Mouse (Mus musculus) hindbrain, postnatal 0 days (tissue): Measurements from ENCODE around the gene Dppa3. TPM values are rescaled to one million over a fixed set of nuclear protein-coding genes. Genes with fewer than 3 reads are reported as not detected.
A peak's percentile ranks its signal among the peaks of the same experiment; 100 is the strongest.

Source experiments
- ATAC-seq: fragments of 200-750 bp; cut with Nextera tagmentation; 2 replicates; pipeline ENCODE4 v1.8.0; 2017; ENCODE audit warnings: mild to moderate bottlenecking, moderate TSS enrichment, moderate library complexity
- DNase-seq: peaks from one replicate; pipeline ENCODE4 v3.0.0-alpha.2; 2015; ENCODE audit warnings: low spot score
- H3K27ac ChIP-seq: fragments of 300-500 bp; sonication (generic); 2 replicates; pipeline ENCODE4 v1.5.1; 2014; ENCODE audit warnings: mild to moderate bottlenecking
- H3K27me3 ChIP-seq: fragments of 300-500 bp; sonication (generic); 2 replicates; pipeline ENCODE4 v1.6.1; 2014; ENCODE audit warnings: low read length, mixed read lengths; ENCODE audit not compliant: insufficient read depth
- H3K36me3 ChIP-seq: fragments of 300-500 bp; sonication (generic); 2 replicates; pipeline ENCODE4 v1.6.1; 2014; ENCODE audit warnings: low read length, mixed read lengths; ENCODE audit not compliant: insufficient read depth
- H3K4me1 ChIP-seq: fragments of 300-500 bp; sonication (generic); 2 replicates; pipeline ENCODE4 v1.6.1; 2014; ENCODE audit warnings: antibody characterized with exemption, low read length, mixed read lengths; ENCODE audit not compliant: insufficient read depth
- H3K4me2 ChIP-seq: fragments of 300-500 bp; sonication (generic); 2 replicates; pipeline ENCODE4 v1.6.1; 2014; ENCODE audit warnings: low read depth, mild to moderate bottlenecking, low read length, moderate library complexity, mixed read lengths
- H3K4me3 ChIP-seq: fragments of 300-500 bp; sonication (generic); 2 replicates; pipeline ENCODE4 v1.5.1; 2014; ENCODE audit warnings: low read length
- H3K9ac ChIP-seq: fragments of 300-500 bp; sonication (generic); replicated peaks from 2 replicates; pipeline ENCODE4 v1.6.1; 2014; ENCODE audit warnings: mild to moderate bottlenecking, low read length, moderate library complexity, mixed read lengths
- H3K9me3 ChIP-seq: fragments of 300-500 bp; sonication (generic); 2 replicates; pipeline ENCODE4 v1.6.1; 2016; ENCODE audit warnings: low read length, mixed read lengths
- CTCF ChIP-seq: IDR thresholded peaks from 2 replicates; pipeline ENCODE4 v1.5.1; 2016; ENCODE audit warnings: antibody characterized with exemption, control low read depth, low read depth
- WGBS: fragments of 180-500 bp; shearing (Covaris S2); extraction: QIAGEN DNeasy Blood & Tissue Kit; methylation state at CpG from one replicate; pipeline ENCODE4 v1.1.7; 2014; 5-methylcytosine and 5-hydroxymethylcytosine counted together
- polyA plus RNA-seq: library from polyadenylated mRNA; unstranded; fragments of >200 nt; fragmentation: Nextera tagmentation; extraction: Ambion mirVana; gene quantifications from 2 replicates; pipeline ENCODE4 v1.2.1, GENCODE M21; 2015
- total RNA-seq: library from RNA; depleted of rRNA; stranded (reverse); fragments of >200 nt; gene quantifications from 2 replicates; pipeline ENCODE4 v1.2.3, GENCODE M21; 2014

The Dppa3 gene
- total and polyA plus RNA-seq, 2 experiments from 2014 or later = not detected

- ATAC-seq (peak; percentile 74), DNase-seq (peak; percentile 72)
- Histone ChIP-seq H3K9me3 (no peaks in the 10 kb centered on the region), H3K36me3 (no peaks in the 10 kb centered on the region), H3K27me3 (no peaks in the 10 kb centered on the region), H3K4me3 (peak within 1 kb of the TSS; percentile 45), H3K4me2 (peak within 1 kb of the TSS; percentile 71), H3K9ac (peak within 1 kb of the TSS; percentile 45; the same call in 1 of the 2 replicates), H3K27ac (peak within 1 kb of the TSS; percentile 32; the same call in 1 of the 2 replicates), H3K4me1 (no peaks in the 10 kb centered on the region)
- WGBS = 8% methylated on average over 22 of the region's 22 CpGs
- no peak for TF ChIP-seq CTCF
Measured at GRCm38 (mm10) chr6:122602242-122602991, 23.8 kb upstream of the Dppa3 start, which contains the start of gene Apobec1. Gene Apobec1 (minus strand): TSS chr6:122602444.

DNA sequence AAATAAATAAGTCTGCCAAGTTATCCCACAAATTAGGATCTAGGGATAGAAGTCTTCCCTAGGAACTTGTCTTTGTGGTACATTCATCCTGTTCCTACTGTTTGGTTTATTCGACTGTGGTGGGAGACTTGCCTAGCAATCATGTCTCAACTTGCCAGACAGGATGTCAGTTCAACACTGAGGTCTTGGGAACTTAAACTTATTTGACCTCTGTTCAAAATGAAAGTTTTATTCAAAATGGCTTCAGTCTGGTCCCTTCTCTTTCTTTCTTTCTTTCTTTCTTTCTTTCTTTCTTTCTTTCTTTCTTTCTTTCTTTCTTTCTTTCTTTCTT is 23.3 kb upstream of the Dppa3 start:
- H3K27ac ChIP-seq = no peak overlapping the region; the same call in 1 of the 2 replicates
- no peaks in the 10 kb centered on the region for H3K27me3 ChIP-seq
- ATAC-seq (no peak), DNase-seq (no peak)
- TF ChIP-seq CTCF = no peak
- peak overlapping the region; percentile 71 for H3K4me2 ChIP-seq
- no peaks in the 10 kb centered on the region for H3K36me3 ChIP-seq
- WGBS = 37% methylated on average over 1 of the region's 1 CpGs
- H3K9ac ChIP-seq = no peak overlapping the region
- H3K4me3 ChIP-seq = peak overlapping the region; percentile 45; the same call in 1 of the 2 replicates
- no peaks in the 10 kb centered on the region for H3K9me3 ChIP-seq
- H3K4me1 ChIP-seq = no peaks in the 10 kb centered on the region

DNA sequence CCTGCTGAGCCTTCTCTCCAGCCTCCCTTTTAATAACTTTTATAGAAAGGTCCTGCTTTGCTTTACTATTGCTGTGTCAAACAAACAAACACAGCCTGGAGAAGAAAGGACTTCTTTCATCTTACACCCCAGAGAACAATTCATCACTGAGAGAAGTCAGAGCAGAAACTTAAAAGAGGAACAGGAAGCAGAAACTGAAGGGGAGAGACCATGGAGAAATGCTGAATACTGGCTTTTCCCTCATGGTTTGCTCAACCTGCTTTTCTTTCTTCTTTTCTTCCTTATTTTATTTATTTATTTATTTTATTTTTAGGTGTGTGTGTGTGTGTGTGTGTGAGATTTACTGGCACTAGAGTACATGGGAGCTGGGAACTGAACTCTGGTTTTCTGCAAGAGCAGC is 21.9 kb upstream of the Dppa3 start:
- H3K4me1 ChIP-seq = no peaks in the 10 kb centered on the region
- H3K27ac ChIP-seq = no peak overlapping the region
- H3K9me3 ChIP-seq = no peaks in the 10 kb centered on the region
- H3K36me3 ChIP-seq = no peaks in the 10 kb centered on the region
- no peak for TF ChIP-seq CTCF
- H3K27me3 ChIP-seq = no peaks in the 10 kb centered on the region
- no peak overlapping the region for H3K4me3 ChIP-seq
- no peak overlapping the region for H3K9ac ChIP-seq
- ATAC-seq = no peak
- no peak overlapping the region for H3K4me2 ChIP-seq
- DNase-seq = no peak

GRCm38 (mm10) chr6:122605483-122605882 is 20.7 kb upstream of the Dppa3 start:
- ATAC-seq = no peak
- Histone ChIP-seq H3K27me3 (no peaks in the 10 kb centered on the region), H3K9me3 (no peaks in the 10 kb centered on the region), H3K4me3 (no peak overlapping the region), H3K4me2 (no peak overlapping the region), H3K4me1 (no peaks in the 10 kb centered on the region), H3K36me3 (no peaks in the 10 kb centered on the region), H3K27ac (no peak overlapping the region), H3K9ac (no peak overlapping the region)
- 0 out of 2 replicates have a peak, but pooled peaks have one; percentile 23 for TF ChIP-seq CTCF
- no peak for DNase-seq
- WGBS = 94% methylated on average over 8 of the region's 8 CpGs

DNA sequence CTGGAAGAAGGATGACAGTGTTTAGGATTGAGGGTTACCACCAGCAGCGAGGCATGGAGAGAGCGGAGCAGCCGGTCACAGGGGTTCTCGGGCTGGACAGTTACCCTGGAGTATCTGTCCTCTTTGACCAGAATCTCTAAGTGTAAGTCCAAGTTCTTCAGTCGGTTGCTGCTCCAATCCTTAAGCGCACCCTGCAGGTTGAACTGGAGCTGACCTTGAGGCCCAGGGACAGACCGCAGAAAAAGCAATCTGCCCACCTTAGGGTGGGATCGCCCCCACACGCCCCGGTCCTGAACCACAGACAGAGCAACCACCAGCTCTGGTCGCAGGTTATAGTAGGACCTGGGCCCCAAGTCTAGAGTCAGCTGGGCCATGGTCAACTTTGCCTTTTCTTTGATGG is 19.5 kb upstream of the Dppa3 start:
- H3K4me1 ChIP-seq = no peaks in the 10 kb centered on the region
- TF ChIP-seq CTCF = no peak
- H3K4me2 ChIP-seq = no peak overlapping the region
- no peak overlapping the region for H3K27ac ChIP-seq
- no peak overlapping the region for H3K4me3 ChIP-seq
- no peaks in the 10 kb centered on the region for H3K27me3 ChIP-seq
- H3K36me3 ChIP-seq = no peaks in the 10 kb centered on the region
- no peak for ATAC-seq
- no peaks in the 10 kb centered on the region for H3K9me3 ChIP-seq
- DNase-seq = no peak
- no peak overlapping the region for H3K9ac ChIP-seq
- WGBS = 96% methylated on average over 11 of the region's 11 CpGs

DNA sequence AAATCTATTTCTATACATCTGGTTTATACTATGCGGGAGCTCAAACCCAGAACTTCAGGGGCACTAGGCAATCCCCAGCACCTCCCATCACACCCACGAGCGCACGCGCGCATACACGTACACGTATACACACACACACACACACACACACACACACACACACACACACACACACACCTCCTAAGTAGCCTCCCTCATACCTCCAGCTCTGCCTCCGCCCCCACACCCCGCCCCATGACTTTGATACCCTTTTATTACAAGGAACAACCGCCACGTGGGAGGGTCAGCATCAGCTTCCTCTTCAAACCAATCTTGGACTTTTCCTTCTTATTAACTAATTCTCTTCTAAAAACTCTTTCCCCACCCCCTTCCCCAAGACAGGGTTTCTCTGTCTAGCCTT is 18.5 kb upstream of the Dppa3 start:
- WGBS = 93% methylated on average over 12 of the region's 12 CpGs
- no peaks in the 10 kb centered on the region for H3K27me3 ChIP-seq
- DNase-seq (no peak), ATAC-seq (no peak)
- H3K4me2 ChIP-seq = no peak overlapping the region
- no peak overlapping the region for H3K4me3 ChIP-seq
- H3K4me1 ChIP-seq = no peaks in the 10 kb centered on the region
- no peaks in the 10 kb centered on the region for H3K9me3 ChIP-seq
- H3K27ac ChIP-seq = no peak overlapping the region
- H3K36me3 ChIP-seq = no peaks in the 10 kb centered on the region
- TF ChIP-seq CTCF = no peak
- no peak overlapping the region for H3K9ac ChIP-seq
